Mouse (Mus musculus) CD4-positive, CD25-positive, alpha-beta regulatory T cell, adult 4 months (primary cell): ENCODE data around the gene Cd81. TPM values are rescaled to one million over a fixed set of nuclear protein-coding genes. Genes with fewer than 3 reads are reported as not detected.

Experiments
- ATAC-seq: one replicate; pipeline ENCODE4 v1.8.0; 2017
- polyA plus RNA-seq, 2 experiments: library from polyadenylated mRNA; unstranded; fragments of 100-300 nt; shearing (Covaris generic); gene quantifications; one replicate each; pipeline ENCODE4 v1.2.1; 2017

Gene Cd81
- polyA plus RNA-seq, 2 experiments from 2014 or later, result 290 to 354 TPM

DNA sequence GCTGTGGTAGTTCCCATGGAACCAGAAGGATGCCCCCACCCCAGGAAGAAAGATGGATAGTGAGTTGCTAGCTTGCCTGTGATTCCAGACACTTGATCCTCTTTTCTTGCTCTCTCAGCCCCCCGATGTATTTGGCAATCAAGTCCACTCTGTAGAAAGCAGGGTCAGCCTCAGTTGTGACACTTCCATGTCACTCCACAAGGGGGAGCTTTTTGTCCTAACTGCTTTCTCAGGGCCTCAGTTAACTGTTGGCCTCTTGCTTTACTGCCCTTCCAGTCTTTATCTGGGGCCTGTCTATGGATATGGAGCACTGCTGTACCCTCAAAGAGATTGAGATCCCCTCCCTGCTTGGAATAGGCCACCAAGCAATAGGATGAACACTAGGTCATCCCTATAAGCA is 20.5 kb downstream of the Cd81 start:
- no peak for ATAC-seq

DNA sequence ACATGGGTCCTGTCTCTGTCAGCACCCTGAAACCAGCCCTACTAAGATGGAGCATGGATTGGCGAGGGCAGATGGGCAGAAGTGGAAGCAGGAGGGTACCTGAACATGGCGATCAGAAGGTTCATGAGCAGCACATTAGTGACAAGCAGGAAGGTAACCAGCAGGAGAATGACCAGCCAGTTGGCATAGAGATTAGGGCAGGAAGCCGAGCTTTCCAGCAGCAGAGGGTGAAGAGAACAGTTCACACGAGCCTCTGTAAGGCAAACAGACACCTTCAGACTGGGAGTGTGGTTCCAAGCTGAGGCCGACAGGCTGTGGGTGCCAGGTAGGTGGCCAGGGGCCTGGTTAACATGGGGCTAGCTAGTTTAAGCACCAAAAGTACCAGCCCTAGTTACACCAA is 22.9 kb downstream of the Cd81 start:
- no peak for ATAC-seq

DNA sequence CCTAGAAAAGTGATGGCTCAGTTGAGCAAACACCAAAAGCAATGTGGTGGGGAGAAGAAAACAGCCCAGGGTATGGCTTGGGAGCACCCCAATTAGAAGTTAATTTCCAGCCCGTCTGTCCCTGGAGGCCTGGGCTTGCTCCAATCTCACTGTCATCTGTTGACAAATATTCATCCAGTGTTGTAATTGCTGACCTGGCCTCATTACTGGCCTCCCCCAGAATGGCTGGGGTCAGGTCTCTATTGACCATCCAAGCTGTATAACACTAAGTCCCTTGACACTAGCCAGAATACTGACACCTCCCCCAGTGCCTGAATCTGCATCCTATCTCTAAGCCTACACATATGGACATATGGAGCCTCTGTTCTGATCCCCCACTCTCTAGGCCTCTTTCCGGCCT is 24.8 kb downstream of the Cd81 start:
- no peak for ATAC-seq

DNA sequence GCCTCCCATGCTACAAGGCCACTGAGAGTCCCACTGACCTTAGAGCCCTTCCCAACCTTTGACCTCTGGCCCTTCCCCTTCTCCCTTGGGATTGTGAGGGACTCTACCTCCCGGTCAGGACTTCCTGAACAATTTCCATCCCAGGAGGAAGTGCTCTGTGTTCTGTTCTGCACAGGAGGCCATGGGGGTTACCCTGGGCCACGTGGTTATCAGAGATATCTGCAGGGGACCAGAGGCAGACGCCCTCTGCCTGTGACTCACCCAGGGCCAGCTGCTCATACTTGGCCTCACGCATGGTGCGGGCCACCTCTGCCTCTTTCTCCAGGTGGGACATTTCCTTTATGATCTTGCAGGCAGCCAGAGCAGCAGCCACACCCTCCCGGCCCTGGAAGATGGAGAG is 29.5 kb downstream of the Cd81 start:
- no peak for ATAC-seq

DNA sequence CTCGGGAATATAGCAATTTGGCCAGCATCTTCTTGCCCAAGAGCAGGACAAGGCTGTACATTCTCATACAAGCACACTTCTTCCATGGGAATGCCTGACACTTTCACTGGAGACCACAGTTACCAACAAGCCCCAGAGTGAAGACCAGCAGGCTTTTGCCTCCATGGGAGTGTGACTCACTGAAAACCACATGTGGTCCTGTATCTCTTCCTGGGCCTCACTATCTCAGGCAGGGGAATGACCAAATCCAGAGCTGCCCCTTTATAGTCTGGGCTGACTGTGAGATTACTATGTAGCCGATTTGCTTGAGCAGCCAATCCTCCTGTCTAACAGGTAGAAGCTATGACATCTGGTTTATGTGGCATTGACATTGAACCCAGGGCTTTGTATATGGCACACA is 31.2 kb downstream of the Cd81 start:
- ATAC-seq, result no peak

DNA sequence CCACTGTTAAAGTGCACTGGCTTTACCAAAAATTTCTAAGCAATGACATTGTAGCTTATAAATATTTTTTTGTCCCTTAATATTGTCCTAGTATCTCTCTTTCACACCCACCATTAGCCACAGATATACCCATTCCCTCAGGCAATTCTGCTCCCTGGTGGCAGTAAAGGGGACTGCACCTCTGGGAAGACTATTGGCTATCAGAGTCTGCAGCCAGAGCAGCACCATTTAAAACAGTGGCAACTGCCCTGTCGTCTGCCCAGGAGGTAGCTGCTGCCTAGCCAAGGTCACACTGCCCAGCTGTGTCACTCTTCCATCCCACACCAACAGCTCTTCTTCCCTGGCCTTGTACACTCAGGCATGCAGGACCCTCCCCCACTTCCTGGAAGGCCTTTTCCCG is 33.8 kb downstream of the Cd81 start:
- ATAC-seq, result peak; percentile 83

DNA sequence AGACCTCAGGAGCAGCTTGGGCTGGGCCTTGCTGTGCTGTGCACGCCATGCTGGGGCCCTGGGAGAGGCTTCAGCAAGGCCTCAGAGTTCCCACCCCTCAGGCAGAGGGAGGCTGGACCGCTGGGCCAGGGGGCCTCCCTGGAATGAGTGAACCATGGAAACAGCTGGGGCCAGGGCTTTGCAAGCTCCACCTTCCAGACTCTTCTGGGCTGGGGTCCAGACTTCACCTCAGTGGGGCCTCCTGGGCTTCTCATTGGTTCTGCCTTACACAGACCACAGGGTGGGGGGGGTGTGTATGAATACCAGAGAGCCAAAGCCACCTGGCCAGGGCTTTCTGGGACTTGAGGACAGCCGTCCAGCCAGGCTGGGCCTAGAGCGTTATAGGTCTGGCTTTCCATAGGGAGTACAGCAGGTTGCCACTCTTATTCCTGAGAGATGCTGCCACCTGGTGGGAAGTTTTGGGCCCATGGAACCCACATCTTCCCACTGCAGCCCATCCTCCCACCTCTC is 34.6 kb downstream of the Cd81 start:
- no peak for ATAC-seq

DNA sequence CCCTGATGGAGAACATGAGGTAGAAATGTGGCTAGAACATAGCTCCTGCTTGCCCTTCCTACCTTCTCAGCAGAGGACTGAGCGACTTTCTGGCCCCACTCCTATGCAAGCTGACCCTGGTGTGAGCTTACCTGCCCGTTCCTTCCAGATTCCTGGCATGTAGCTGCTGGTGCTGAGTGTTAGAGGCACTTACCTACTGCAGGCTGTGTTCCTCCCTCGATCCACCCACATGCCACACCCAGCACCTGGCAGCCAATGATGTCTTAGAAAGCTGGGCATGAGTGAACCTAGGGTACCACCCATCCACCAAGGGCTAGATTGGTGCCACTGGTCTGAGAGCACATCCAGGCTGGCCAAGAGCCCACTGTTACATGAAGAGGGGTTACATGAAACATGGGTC is 41.3 kb downstream of the Cd81 start:
- ATAC-seq, result no peak

DNA sequence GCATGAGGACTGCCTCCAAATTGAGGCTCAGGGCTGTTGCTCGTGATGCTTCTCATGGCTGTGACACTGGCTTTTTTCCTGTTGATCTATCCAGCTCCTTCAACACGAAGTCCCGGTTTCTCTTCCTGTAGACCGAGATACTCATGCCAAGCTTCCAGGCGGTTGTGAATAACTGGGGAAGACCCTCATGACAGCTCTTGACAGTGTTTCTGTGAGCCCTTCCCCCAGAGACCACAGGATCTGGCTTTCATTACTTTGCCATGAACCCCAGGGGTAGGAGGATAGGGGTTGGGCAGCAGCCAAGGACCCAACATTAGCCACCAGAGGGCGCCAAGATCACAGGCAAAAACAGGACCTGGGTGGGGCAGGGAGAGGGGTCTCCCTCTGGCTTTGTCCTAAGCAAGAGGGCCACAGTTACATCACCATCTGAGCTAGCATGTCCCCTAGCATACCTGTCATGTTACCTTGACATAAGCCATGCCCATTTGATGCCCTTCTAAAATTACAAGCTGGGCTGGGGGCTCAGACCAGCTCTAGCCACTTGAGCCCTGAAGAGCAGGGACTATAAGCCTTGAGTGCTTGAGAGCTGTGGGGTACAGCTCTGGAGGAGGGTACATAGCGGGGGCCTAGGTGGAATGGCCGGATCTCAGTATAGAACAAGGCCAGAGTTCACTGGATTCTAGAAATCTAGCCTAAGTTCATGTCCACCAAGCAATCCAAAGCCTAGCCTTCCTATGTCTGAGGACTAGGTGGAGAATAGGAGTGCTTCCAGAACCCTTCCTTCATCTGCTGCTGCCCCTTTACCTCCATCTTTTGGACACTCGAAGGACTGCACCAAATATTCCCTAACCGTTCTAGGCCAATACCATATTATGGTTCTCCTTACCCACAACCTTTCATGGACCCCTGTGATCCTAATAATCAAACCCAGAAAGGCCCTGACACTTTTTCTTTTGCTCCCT is 42.3 kb downstream of the Cd81 start, which contains the start of gene Trpm5:
Gene Trpm5 (minus strand): TSS at position 51 of the 962 bp plus-strand sequence.
- no peak for ATAC-seq

DNA sequence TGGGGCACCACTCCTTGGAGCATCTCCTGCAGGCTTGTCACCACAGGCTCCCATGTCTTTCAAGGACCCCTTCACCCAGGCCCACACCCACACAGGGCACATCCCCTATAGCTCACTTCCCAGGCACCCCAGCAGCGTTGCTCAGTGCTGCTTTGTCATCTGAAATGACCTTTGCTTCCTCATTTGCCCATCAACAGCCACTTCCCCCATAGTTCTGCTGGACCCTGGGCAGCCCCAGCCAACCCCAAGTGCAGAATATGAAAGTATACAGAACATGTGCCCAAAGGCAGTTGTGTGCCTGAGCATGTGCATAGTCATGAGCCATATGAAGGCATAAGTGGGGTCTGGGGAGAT is 43.0 kb downstream of the Cd81 start:
- no peak for ATAC-seq

DNA sequence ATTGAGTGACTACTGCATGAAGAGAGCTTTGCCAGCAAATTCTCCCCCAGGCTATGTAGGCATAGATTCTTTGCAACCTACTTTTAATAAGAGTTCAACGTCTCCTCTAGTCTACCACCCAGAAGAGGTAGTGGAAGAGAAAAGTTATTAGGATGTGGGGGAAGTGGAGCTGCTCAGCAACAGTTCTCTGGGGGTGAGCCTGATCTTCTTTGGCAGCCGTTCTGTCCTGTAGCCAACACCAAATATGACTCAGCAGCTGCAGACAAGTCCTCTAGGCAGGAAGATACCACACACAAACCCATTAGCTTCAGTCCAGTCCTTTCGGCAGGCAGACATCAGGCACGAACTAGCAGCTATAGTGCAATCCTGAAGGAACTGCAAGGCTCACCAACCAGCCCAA is 48.2 kb downstream of the Cd81 start:
- no peak for ATAC-seq

DNA sequence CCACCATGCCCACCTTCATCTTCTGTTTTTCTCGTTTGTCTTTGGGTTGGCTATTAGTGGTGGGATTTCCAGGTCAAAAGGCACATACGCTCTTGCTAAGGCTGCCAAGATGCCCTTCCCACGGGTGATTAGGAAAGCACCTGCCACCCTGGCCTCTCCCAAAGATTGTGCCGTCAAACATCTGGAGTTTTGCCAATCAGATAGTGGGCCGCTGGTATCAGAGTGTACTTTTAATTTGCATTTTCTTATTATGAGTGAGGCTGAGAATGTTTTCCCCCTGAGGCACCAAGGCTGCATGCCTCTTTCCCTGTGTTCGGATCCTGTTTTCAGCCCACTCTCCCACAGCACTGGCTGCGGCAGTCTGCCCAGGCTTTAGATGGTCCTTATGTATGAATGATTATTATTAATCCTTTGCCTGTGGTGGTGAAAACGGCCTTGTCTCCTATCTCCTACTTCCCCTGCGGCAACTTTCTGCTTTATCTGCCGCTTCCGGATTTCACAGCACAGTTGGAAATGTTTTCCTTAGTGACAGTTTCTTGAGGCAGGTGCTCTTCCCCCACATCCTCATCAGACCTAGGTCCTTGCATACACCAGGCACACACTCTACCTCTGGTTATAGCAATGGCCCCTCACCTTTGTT is 52.8 kb downstream of the Cd81 start:
- no peak for ATAC-seq

DNA sequence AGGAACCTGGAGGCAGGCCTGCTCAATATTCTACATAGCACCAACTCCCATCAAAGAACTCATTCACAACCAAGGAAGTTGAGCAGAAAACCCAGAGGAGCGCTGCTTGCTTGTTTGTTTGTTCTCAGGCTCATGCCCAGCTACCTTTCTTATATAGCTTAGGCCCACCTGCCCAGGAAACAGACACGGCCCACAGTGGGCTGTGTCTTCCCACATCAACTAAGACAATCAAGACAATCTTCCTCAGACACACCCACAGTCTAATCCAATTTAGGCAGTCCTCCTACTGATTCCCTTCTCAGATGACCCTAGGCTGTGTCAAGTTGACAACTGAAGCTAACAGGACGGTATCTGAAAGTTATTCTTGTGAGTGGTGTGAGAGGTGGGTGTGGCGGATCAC is 53.5 kb downstream of the Cd81 start, which contains the start of gene Kcnq1:
Gene Kcnq1 (plus strand): TSS at position 301 of the 400 bp plus-strand sequence.
- no peak for ATAC-seq

DNA sequence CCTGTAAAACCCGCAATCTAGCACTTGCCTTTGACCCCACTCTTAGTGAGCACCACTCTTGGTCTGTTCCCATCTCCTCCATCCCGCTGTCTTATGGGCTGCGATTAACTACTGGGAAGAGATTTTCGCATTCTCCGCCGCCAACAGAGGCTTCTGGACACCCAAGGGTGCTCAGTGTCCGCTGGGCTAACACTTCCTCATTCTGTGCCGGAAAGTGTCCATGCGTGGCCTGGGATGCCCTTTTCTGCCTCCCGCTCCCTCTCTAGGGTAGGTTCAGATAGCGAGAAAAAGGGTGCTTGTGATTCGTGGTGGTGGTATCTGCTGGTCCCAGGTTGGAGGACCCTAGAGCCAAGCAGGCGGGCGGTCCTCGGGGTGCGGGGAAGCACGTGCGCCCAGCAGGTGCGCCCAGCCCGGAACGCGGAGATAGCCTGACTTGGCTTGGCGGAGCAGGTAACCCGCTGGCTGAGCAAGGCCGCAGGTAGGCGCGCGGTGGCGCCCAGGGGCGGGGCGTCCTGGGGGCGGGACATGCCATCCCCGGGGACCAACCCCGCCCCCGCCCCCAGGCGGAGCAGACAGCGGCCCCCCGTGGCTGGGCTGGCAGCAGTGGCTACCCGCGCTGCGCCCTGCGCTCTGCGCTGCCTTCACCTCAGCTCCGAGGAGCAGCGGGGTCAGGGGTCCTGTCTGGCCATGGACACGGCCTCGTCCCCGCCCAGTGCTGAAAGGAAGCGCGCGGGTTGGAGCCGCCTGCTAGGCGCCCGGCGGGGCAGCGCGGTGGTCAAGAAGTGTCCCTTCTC is 54.3 kb downstream of the Cd81 start:
- ATAC-seq, result no peak

DNA sequence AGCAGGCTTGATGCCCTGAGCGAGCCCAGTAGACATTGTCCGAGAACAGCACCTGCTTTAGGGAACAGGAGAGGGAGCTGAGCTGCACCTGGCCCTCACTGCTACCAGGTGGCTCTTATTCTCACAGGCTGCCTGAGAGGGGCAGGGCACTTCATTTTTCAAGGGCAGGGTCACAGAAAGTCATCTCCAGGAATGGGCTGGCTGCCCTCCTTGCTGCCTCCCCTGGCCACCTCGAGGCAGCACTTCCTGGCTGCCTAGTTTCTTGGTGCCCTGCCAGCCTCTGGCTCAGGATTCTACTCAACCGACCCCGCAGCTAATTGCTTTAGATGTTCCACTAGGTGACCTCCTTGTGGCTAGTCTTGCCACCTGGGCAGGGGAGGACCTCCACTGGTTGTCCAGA is 55.7 kb downstream of the Cd81 start:
- ATAC-seq, result no peak

DNA sequence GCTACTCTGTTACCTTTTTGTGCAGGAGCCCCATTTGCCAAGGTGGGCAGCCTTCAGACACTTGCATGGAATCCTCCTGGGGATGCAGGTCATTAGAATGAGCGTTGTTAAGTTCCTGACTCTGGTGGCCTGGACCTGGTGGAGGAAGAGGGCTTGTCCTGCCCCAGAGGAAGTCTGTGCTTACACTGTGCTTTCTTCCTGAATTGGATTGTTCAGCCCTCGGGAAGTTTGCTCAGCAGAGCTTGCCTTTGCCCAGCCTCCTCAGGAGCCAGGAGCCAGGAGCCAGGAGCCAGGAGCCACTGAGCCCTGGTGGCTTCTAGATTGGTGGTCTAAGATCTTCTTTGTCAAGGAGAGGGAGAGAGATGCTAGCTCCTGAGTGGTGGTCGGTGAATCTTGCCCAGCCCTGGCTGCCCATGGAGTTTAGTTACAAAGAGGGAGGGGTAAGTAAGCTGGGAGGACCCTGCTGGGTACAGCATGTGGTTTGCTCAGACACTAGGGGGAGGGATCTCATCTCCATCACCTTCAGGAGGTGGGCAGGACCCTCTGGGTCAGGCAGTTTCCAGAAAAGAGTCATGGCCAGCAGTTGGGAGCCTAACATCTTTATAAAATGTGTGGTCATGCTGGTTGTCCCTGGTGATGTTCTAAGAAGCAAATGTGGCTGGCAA is 56.6 kb downstream of the Cd81 start:
- ATAC-seq, result no peak

DNA sequence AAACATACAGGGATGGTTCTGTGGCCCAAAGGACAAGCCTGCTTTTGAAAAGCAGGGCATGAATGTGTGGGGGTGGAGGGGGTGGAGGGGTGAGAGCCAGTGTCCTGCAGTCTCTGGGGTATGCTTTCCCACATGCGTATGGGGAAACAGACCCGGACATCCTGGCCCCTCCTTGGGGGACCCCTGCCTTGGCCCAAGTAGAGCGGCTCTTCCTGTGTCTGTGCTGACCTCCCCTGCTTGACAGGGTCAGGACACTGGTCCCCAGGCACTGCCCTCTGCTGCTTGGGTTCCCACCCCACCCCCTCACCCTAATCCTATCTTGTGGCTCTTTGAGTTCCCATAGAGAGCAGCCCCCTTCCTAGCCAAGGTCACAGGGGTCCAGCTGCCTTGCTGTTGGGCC is 57.2 kb downstream of the Cd81 start:
- no peak for ATAC-seq

DNA sequence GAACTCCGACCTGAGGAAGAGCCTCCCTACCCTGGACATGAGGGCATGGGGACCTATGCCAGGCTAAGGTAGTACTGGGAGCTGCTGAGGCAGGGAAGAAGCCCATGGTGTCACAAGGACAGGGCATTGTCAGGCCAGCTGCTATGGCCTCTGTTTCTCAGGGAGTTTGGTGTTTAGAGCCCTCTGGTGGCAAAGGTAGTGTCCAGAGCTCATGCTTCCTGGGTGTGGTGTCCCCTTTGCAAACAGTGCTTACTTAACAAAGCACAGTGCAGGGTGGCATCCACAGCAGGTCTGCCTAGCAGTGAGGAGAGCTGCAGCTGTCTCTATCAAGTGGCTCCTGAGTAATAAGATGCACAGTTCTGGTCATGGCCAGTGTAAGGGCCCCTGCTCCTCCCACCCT is 58.3 kb downstream of the Cd81 start:
- ATAC-seq, result no peak

DNA sequence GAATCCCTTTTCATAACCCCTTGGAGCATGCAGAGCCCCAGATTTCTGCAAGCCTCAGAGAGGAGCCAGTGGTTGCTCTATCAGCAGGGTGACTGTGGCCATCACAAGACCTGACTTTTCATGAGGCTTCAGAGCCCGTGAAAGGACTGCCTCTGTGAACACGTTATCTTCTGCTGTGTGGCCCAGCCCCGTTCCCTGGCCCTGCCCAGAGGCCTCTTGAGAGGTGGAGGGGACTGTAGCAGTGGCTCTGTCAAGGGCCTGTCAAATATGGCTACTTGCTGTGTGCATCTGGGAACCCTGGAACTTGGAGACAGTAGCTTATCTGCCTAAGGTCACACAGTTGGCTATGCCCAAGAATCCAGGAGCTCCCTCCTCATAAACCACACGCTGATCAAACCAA is 59.2 kb downstream of the Cd81 start:
- ATAC-seq, result no peak

DNA sequence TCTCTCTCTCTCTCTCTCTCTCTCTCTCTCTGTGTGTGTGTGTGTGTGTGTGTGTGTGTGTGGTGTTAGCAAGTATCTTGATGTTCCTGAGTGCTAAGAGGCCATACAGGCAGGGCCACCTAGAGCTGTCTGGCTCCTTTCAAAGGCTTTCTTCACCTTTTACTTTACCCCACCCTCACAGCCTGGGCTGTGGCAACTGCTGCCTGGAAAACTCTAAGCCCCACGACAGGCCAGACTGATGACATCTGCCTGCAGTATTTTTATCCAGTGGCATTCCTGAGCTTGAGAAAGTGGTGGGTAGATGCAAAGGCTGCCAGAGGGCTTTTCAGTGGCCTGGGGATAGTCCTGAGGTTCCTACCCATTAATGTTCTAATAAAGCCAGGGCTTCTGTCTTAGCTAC is 59.9 kb downstream of the Cd81 start:
- ATAC-seq, result no peak

DNA sequence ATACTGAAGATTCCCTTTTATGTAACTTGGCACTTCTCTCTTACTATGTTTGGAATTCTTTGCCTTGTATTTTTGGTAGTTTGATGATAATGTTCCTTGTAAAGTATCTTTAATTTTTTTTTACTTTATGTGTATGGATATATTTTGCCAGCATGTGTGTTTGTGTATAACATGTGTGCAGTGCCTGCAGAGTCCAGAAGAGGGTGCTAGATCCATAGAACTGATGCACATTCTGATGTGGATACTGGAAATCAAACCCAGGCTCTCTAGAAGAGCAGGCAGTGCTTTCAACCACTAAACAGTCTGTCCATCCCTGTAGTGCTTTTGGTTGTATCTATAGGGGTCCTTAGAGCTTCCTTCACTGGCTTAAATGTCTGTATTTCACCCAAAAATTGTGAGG is 62.2 kb downstream of the Cd81 start:
- ATAC-seq, result no peak

DNA sequence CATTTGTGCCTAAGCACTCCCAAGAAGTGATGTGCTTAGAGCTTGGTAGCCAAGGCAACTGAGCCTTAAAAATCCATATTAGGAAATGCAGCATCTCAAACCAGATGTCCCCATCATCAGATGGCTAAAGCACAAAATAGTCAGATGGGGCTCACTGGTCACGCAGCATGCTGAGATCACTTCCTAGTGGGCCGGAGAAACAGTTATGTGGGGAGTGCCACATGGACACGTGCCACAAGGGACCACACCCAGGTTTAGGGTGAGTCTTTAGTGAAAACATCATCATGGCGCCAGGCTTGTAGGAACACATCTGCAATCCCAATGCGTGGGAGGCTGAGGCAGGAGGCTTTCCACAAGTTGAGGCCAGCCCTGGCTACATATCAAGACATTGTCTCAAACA is 64.0 kb downstream of the Cd81 start:
- no peak for ATAC-seq
